Mouse (Mus musculus) neural tube, embryonic 12.5 days (tissue): ENCODE results near the gene Frmpd2. TPM values are rescaled to one million over a fixed set of nuclear protein-coding genes. Genes with fewer than 3 reads are reported as not detected.

Source experiments
- ATAC-seq: fragments of 200-750 bp; cut with Nextera tagmentation; 2 replicates; pipeline ENCODE4 v1.8.0; 2017; ENCODE audit warnings: low read depth, mild to moderate bottlenecking, moderate TSS enrichment, moderate library complexity; ENCODE audit not compliant: low FRiP score
- H3K27ac ChIP-seq: fragments of 300-500 bp; sonication (generic); 2 replicates; pipeline ENCODE4 v1.5.1; 2016
- H3K27me3 ChIP-seq: fragments of 300-500 bp; sonication (generic); replicated peaks from 2 replicates; pipeline ENCODE4 v1.6.1; 2016; ENCODE audit warnings: mild to moderate bottlenecking
- H3K36me3 ChIP-seq: fragments of 300-500 bp; sonication (generic); 2 replicates; pipeline ENCODE4 v1.6.1; 2016; ENCODE audit warnings: mild to moderate bottlenecking
- H3K4me1 ChIP-seq: fragments of 300-500 bp; sonication (generic); 2 replicates; pipeline ENCODE4 v1.6.1; 2016
- H3K4me2 ChIP-seq: fragments of 300-500 bp; sonication (generic); replicated peaks from 2 replicates; pipeline ENCODE4 v1.6.1; 2016; ENCODE audit warnings: mild to moderate bottlenecking
- H3K4me3 ChIP-seq: fragments of 300-500 bp; sonication (generic); 2 replicates; pipeline ENCODE4 v1.5.1; 2016
- H3K9ac ChIP-seq: fragments of 300-500 bp; sonication (generic); 2 replicates; pipeline ENCODE4 v1.6.1; 2016; ENCODE audit warnings: mild to moderate bottlenecking
- H3K9me3 ChIP-seq: fragments of 300-500 bp; sonication (generic); 2 replicates; pipeline ENCODE4 v1.6.1; 2016; ENCODE audit warnings: mild to moderate bottlenecking
- WGBS: fragments of 180-500 bp; shearing (Covaris S2); methylation state at CpG from one replicate; pipeline ENCODE4 v1.1.7; 2016; 5-methylcytosine and 5-hydroxymethylcytosine counted together
- polyA plus RNA-seq: library from polyadenylated mRNA; unstranded; fragments of >200 nt; fragmentation: Nextera tagmentation; extraction: Ambion mirVana; gene quantifications from 2 replicates; pipeline ENCODE4 v1.2.1, GENCODE M21; 2016

Gene Frmpd2
- polyA plus RNA-seq, 1 experiment from 2014 or later = not detected

GRCm38 (mm10) chr14:33474461-33474860 lies 3.0 kb downstream of the Frmpd2 start:
- no peaks in the 10 kb centered on the region for H3K27me3 ChIP-seq
- no peaks in the 10 kb centered on the region for H3K9me3 ChIP-seq
- H3K9ac ChIP-seq = no peak overlapping the region
- WGBS = 64% methylated on average over 2 of the region's 2 CpGs
- H3K4me3 ChIP-seq = no peak overlapping the region
- no peak for ATAC-seq
- no peak overlapping the region for H3K27ac ChIP-seq
- no peaks in the 10 kb centered on the region for H3K4me1 ChIP-seq
- H3K4me2 ChIP-seq = no peak overlapping the region
- no peaks in the 10 kb centered on the region for H3K36me3 ChIP-seq

- no peaks in the 10 kb centered on the region for H3K9me3 ChIP-seq
These were observed 4.7 kb downstream of the Frmpd2 start for GRCm38 (mm10) chr14:33476094-33476760.

GRCm38 (mm10) chr14:33481991-33482390 lies 10.5 kb downstream of the Frmpd2 start:
- H3K4me1 ChIP-seq = no peaks in the 10 kb centered on the region
- no peak overlapping the region for H3K4me3 ChIP-seq
- no peak overlapping the region for H3K27ac ChIP-seq
- H3K27me3 ChIP-seq = no peaks in the 10 kb centered on the region
- no peak for ATAC-seq
- no peak overlapping the region for H3K4me2 ChIP-seq
- H3K9ac ChIP-seq = no peak overlapping the region
- no peaks in the 10 kb centered on the region for H3K9me3 ChIP-seq
- H3K36me3 ChIP-seq = no peaks in the 10 kb centered on the region
- WGBS = 59% methylated on average over 3 of the region's 3 CpGs

More at GRCm38 (mm10) chr14:33476094-33476760, 4.7 kb downstream of the Frmpd2 start:
- no peak for ATAC-seq
- Histone ChIP-seq H3K27me3 (no peaks in the 10 kb centered on the region), H3K9ac (no peak overlapping the region), H3K27ac (no peak overlapping the region), H3K36me3 (no peaks in the 10 kb centered on the region), H3K4me1 (no peaks in the 10 kb centered on the region), H3K4me3 (no peak overlapping the region), H3K4me2 (no peak overlapping the region)
- 27% methylated on average over 3 of the region's 3 CpGs for WGBS

- Histone ChIP-seq H3K4me2 (no peak overlapping the region), H3K9ac (no peak overlapping the region), H3K27ac (no peak overlapping the region), H3K9me3 (no peaks in the 10 kb centered on the region), H3K4me1 (no peaks in the 10 kb centered on the region), H3K36me3 (no peaks in the 10 kb centered on the region), H3K4me3 (no peak overlapping the region), H3K27me3 (no peaks in the 10 kb centered on the region)
- ATAC-seq = no peak
- WGBS = 82% methylated on average over 15 of the region's 15 CpGs
These were observed 16.5 kb downstream of the Frmpd2 start for GRCm38 (mm10) chr14:33487805-33488550.

GRCm38 (mm10) chr14:33495226-33495625 lies 23.7 kb downstream of the Frmpd2 start:
- H3K9me3 ChIP-seq = no peaks in the 10 kb centered on the region
- H3K4me3 ChIP-seq = no peak overlapping the region
- H3K27me3 ChIP-seq = no peaks in the 10 kb centered on the region
- no peak for ATAC-seq
- 73% methylated on average over 4 of the region's 4 CpGs for WGBS
- H3K4me2 ChIP-seq = no peak overlapping the region
- H3K27ac ChIP-seq = no peak overlapping the region
- no peak overlapping the region for H3K9ac ChIP-seq
- no peaks in the 10 kb centered on the region; the same call in 1 of the 2 replicates for H3K4me1 ChIP-seq
- H3K36me3 ChIP-seq = no peaks in the 10 kb centered on the region

GRCm38 (mm10) chr14:33497418-33497817 lies 25.9 kb downstream of the Frmpd2 start:
- WGBS = 85% methylated on average over 5 of the region's 5 CpGs
- Histone ChIP-seq H3K4me2 (no peak overlapping the region), H3K9ac (no peak overlapping the region), H3K36me3 (no peaks in the 10 kb centered on the region), H3K9me3 (no peaks in the 10 kb centered on the region), H3K27ac (no peak overlapping the region), H3K4me1 (no peaks in the 10 kb centered on the region; the same call in 1 of the 2 replicates), H3K4me3 (no peak overlapping the region), H3K27me3 (no peaks in the 10 kb centered on the region)
- no peak for ATAC-seq

- no peaks in the 10 kb centered on the region for H3K36me3 ChIP-seq
- no peak overlapping the region for H3K9ac ChIP-seq
- WGBS = 72% methylated on average over 3 of the region's 3 CpGs
- no peak overlapping the region for H3K27ac ChIP-seq
- no peak overlapping the region for H3K4me3 ChIP-seq
- H3K9me3 ChIP-seq = no peaks in the 10 kb centered on the region
- no peak overlapping the region for H3K4me2 ChIP-seq
- ATAC-seq = no peak
- no peaks in the 10 kb centered on the region; the same call in 1 of the 2 replicates for H3K4me1 ChIP-seq
- no peaks in the 10 kb centered on the region for H3K27me3 ChIP-seq
These were observed 27.4 kb downstream of the Frmpd2 start for GRCm38 (mm10) chr14:33498849-33499248.

GRCm38 (mm10) chr14:33500631-33501030 lies 29.1 kb downstream of the Frmpd2 start:
- WGBS = 81% methylated on average over 10 of the region's 10 CpGs
- Histone ChIP-seq H3K4me1 (no peaks in the 10 kb centered on the region), H3K27me3 (no peaks in the 10 kb centered on the region), H3K9me3 (no peaks in the 10 kb centered on the region), H3K36me3 (no peaks in the 10 kb centered on the region), H3K27ac (no peak overlapping the region), H3K4me3 (no peak overlapping the region), H3K9ac (no peak overlapping the region), H3K4me2 (no peak overlapping the region)
- ATAC-seq = no peak

GRCm38 (mm10) chr14:33503311-33503710 lies 31.8 kb downstream of the Frmpd2 start:
- H3K4me2 ChIP-seq = no peak overlapping the region
- H3K27me3 ChIP-seq = no peaks in the 10 kb centered on the region
- WGBS = 90% methylated on average over 9 of the region's 9 CpGs
- no peak overlapping the region for H3K27ac ChIP-seq
- H3K4me3 ChIP-seq = no peak overlapping the region
- no peak for ATAC-seq
- no peaks in the 10 kb centered on the region for H3K36me3 ChIP-seq
- H3K4me1 ChIP-seq = no peaks in the 10 kb centered on the region
- H3K9ac ChIP-seq = no peak overlapping the region
- no peaks in the 10 kb centered on the region for H3K9me3 ChIP-seq

- H3K36me3 ChIP-seq = no peaks in the 10 kb centered on the region
- H3K4me3 ChIP-seq = no peak overlapping the region
- no peak overlapping the region for H3K27ac ChIP-seq
- no peaks in the 10 kb centered on the region for H3K27me3 ChIP-seq
- H3K4me1 ChIP-seq = no peaks in the 10 kb centered on the region
- ATAC-seq = no peak
- H3K9me3 ChIP-seq = no peaks in the 10 kb centered on the region
- 72% methylated on average over 4 of the region's 4 CpGs for WGBS
- no peak overlapping the region for H3K4me2 ChIP-seq
- H3K9ac ChIP-seq = no peak overlapping the region
These were observed 35.2 kb downstream of the Frmpd2 start for GRCm38 (mm10) chr14:33506696-33507095.

GRCm38 (mm10) chr14:33508660-33509059 lies 37.2 kb downstream of the Frmpd2 start:
- Histone ChIP-seq H3K9me3 (no peaks in the 10 kb centered on the region), H3K36me3 (no peaks in the 10 kb centered on the region), H3K4me2 (no peak overlapping the region), H3K27me3 (no peaks in the 10 kb centered on the region), H3K4me3 (no peak overlapping the region), H3K9ac (no peak overlapping the region), H3K4me1 (0 out of 2 replicates have a peak, but pooled peaks cover 3% of the 10 kb centered on the region), H3K27ac (no peak overlapping the region)
- WGBS = 88% methylated on average over 1 of the region's 1 CpGs
- no peak for ATAC-seq

- H3K27ac ChIP-seq = no peak overlapping the region
- H3K27me3 ChIP-seq = no peaks in the 10 kb centered on the region
- H3K36me3 ChIP-seq = no peaks in the 10 kb centered on the region
- H3K4me3 ChIP-seq = no peak overlapping the region
- H3K9me3 ChIP-seq = no peaks in the 10 kb centered on the region
- WGBS = 28% methylated on average over 5 of the region's 5 CpGs
- 0 out of 2 replicates have a peak, but pooled peaks cover 10% of the 10 kb centered on the region for H3K4me1 ChIP-seq
- H3K9ac ChIP-seq = no peak overlapping the region
- no peak for ATAC-seq
- no peak overlapping the region for H3K4me2 ChIP-seq
These were observed 42.4 kb downstream of the Frmpd2 start for GRCm38 (mm10) chr14:33513877-33514276.
